Mouse (Mus musculus): ENCODE data around the gene Gm14226.

GRCm38 (mm10) chr2:155019673-155020072 lies 1.6 kb downstream of the Gm14226 start:
- TF ChIP-seq GATA1 (IDR thresholded peaks at IDR 0.05; ENCODE audit: borderline replicate concordance, low read length) (no peak), FLI1 (IDR thresholded peaks at IDR 0.05; ENCODE audit: low read length) (no peak)

All from megakaryocyte, embryonic 14.5 days (primary cell).